Mouse (Mus musculus): ENCODE results near the gene Fkbp6. TPM values are rescaled to one million over a fixed set of nuclear protein-coding genes. Genes with fewer than 3 reads are reported as not detected.

The Fkbp6 gene
- polyA plus RNA-seq, 1 experiment from 2014 or later: 0.50 TPM

DNA sequence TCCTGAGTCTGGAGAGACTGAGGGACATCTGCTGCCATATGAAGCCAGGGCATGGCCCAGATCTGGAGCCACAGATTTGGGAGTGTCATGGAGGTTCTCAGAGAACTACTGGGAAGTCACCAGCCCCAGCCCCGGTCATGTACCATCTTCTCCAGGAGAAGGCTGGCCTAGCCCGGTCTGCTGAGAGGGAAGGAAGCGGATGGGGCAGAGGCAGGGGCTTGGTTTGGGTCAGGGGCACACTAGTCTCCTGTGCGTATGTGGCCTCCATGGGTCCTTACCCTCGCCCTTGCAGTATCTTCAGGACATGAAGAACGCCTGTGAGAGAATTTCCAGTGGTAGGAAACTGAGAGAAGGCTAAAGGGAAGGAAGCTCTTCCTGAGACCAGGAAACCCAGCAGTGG is 59.1 kb downstream of the Fkbp6 start:
- H3K27ac ChIP-seq (ENCODE audit: low read length): no peak overlapping the region
- no peak overlapping the region for H3K4me2 ChIP-seq (replicated peaks; ENCODE audit: low read depth, low read length)
- 84% methylated on average over 6 of the region's 6 CpGs for WGBS

DNA sequence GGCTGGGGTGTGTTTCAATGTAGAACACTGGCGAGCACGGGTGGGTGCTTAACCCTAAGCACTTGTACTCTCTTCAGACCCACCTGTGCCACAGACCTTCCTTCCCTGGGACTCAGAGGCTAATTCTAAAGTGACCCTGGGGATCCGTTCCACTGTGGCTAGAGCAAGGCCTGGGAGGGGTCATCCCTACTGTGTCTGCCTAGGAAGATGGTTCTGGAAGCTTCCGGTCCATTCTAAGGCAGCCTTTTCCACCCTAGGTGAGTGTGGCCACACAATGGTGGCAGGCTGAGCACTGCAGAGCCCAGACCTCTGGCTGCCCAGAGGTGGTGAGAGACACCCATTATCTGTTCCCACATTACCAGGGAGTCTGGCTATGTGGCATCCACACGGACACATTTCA is 62.9 kb downstream of the Fkbp6 start:
- WGBS: 72% methylated on average over 5 of the region's 5 CpGs
- Histone ChIP-seq H3K4me1 (ENCODE audit: insufficient read depth, low read length) (no peaks in the 10 kb centered on the region), H3K36me3 (ENCODE audit: insufficient read depth, low read length) (no peaks in the 10 kb centered on the region), H3K4me3 (ENCODE audit: low read length) (no peak overlapping the region), H3K27me3 (ENCODE audit: insufficient read depth, low read length) (0 out of 2 replicates have a peak, but pooled peaks cover 3% of the 10 kb centered on the region), H3K9me3 (ENCODE audit: low read length) (no peaks in the 10 kb centered on the region), H3K9ac (replicated peaks; ENCODE audit: low read length) (no peak overlapping the region), H3K4me2 (replicated peaks; ENCODE audit: low read depth, low read length) (no peak overlapping the region), H3K27ac (ENCODE audit: low read length) (no peak overlapping the region)
- ATAC-seq (ENCODE audit: low FRiP score, low TSS enrichment): no peak

More for the DNA sequence above, 59.1 kb downstream of the Fkbp6 start:
- H3K27me3 ChIP-seq (ENCODE audit: insufficient read depth, low read length): 0 out of 2 replicates have a peak, but pooled peaks cover 3% of the 10 kb centered on the region
- H3K4me1 ChIP-seq (ENCODE audit: insufficient read depth, low read length): no peaks in the 10 kb centered on the region
- H3K9ac ChIP-seq (replicated peaks; ENCODE audit: low read length): no peak overlapping the region
- H3K36me3 ChIP-seq (ENCODE audit: insufficient read depth, low read length): no peaks in the 10 kb centered on the region
- no peak overlapping the region for H3K4me3 ChIP-seq (ENCODE audit: low read length)
- no peak for ATAC-seq (ENCODE audit: low FRiP score, low TSS enrichment)
- H3K9me3 ChIP-seq (ENCODE audit: low read length): no peaks in the 10 kb centered on the region

GRCm38 (mm10) chr5:135286185-135286584 is 63.7 kb downstream of the Fkbp6 start:
- Histone ChIP-seq H3K4me1 (ENCODE audit: insufficient read depth, low read length) (no peaks in the 10 kb centered on the region), H3K27me3 (ENCODE audit: insufficient read depth, low read length) (0 out of 2 replicates have a peak, but pooled peaks cover 3% of the 10 kb centered on the region), H3K9ac (replicated peaks; ENCODE audit: low read length) (no peak overlapping the region), H3K9me3 (ENCODE audit: low read length) (no peaks in the 10 kb centered on the region), H3K4me2 (replicated peaks; ENCODE audit: low read depth, low read length) (no peak overlapping the region), H3K36me3 (ENCODE audit: insufficient read depth, low read length) (no peaks in the 10 kb centered on the region), H3K27ac (ENCODE audit: low read length) (no peak overlapping the region), H3K4me3 (ENCODE audit: low read length) (no peak overlapping the region)
- peak; percentile 75 for ATAC-seq (ENCODE audit: low FRiP score, low TSS enrichment)
- under 1% methylated on average over 6 of the region's 6 CpGs for WGBS

GRCm38 (mm10) chr5:135285211-135285610 is 64.6 kb downstream of the Fkbp6 start:
- no peak overlapping the region for H3K27ac ChIP-seq (ENCODE audit: low read length)
- 0 out of 2 replicates have a peak, but pooled peaks cover 3% of the 10 kb centered on the region for H3K27me3 ChIP-seq (ENCODE audit: insufficient read depth, low read length)
- H3K9ac ChIP-seq (replicated peaks; ENCODE audit: low read length): no peak overlapping the region
- 76% methylated on average over 3 of the region's 3 CpGs for WGBS
- no peaks in the 10 kb centered on the region for H3K4me1 ChIP-seq (ENCODE audit: insufficient read depth, low read length)
- no peak overlapping the region for H3K4me2 ChIP-seq (replicated peaks; ENCODE audit: low read depth, low read length)
- H3K4me3 ChIP-seq (ENCODE audit: low read length): no peak overlapping the region
- ATAC-seq (ENCODE audit: low FRiP score, low TSS enrichment): no peak
- H3K36me3 ChIP-seq (ENCODE audit: insufficient read depth, low read length): no peaks in the 10 kb centered on the region
- H3K9me3 ChIP-seq (ENCODE audit: low read length): no peaks in the 10 kb centered on the region

DNA sequence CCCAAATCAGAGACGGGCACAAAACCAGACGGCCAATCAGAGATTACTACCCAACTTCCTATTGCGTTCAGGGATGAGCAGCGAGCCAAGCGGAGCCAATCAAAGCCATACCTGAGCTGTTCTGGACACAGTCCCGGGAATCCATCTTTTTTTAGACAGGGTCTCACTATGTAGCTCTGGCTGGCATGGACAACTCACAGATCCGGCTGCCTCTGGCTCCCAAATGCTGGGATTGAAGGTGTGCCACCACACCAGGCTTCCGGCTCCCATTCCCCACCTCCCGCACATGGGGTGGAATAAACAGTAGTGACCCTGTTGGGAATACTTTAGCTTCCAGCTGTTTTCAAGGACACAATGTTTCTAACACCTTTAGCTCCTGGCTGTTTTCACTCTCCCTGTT is 69.6 kb downstream of the Fkbp6 start:
- no peak overlapping the region for H3K9ac ChIP-seq (replicated peaks; ENCODE audit: low read length)
- H3K4me3 ChIP-seq (ENCODE audit: low read length): no peak overlapping the region
- no peak overlapping the region for H3K27ac ChIP-seq (ENCODE audit: low read length)
- WGBS: 74% methylated on average over 9 of the region's 9 CpGs
- H3K4me1 ChIP-seq (ENCODE audit: insufficient read depth, low read length): no peaks in the 10 kb centered on the region
- H3K27me3 ChIP-seq (ENCODE audit: insufficient read depth, low read length): peaks cover 4% of the 10 kb centered on the region; the same call in 1 of the 2 replicates
- no peak overlapping the region for H3K4me2 ChIP-seq (replicated peaks; ENCODE audit: low read depth, low read length)
- H3K9me3 ChIP-seq (ENCODE audit: low read length): no peaks in the 10 kb centered on the region
- no peaks in the 10 kb centered on the region for H3K36me3 ChIP-seq (ENCODE audit: insufficient read depth, low read length)
- ATAC-seq (ENCODE audit: low FRiP score, low TSS enrichment): no peak

DNA sequence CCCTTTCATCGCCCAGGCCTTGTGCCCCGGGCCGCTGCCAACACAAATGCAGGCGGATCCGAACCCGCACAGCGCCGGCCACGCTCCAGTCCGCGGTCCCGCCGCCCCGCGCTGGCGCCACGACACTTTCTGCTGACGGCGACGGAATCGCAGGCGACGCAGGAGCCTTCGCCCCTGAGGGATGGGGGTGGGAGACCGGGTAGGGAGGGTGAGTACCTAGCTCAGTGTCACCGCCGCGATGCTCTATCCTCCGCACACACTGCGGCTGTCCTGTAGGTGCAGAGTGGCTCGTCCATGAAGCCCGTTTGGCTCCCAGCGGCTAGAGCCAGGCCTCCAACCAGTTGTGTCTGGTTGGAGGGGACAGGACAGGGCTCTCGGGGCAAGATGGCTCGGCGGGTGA is 73.2 kb downstream of the Fkbp6 start:
- no peaks in the 10 kb centered on the region for H3K4me1 ChIP-seq (ENCODE audit: insufficient read depth, low read length)
- H3K9ac ChIP-seq (replicated peaks; ENCODE audit: low read length): peak overlapping the region; percentile 2; the same call in 1 of the 2 replicates
- H3K27ac ChIP-seq (ENCODE audit: low read length): no peak overlapping the region
- H3K36me3 ChIP-seq (ENCODE audit: insufficient read depth, low read length): no peaks in the 10 kb centered on the region
- peak overlapping the region; percentile 47 for H3K4me2 ChIP-seq (replicated peaks; ENCODE audit: low read depth, low read length)
- WGBS: 5% methylated on average over 35 of the region's 36 CpGs
- peaks cover 4% of the 10 kb centered on the region; the same call in 1 of the 2 replicates for H3K27me3 ChIP-seq (ENCODE audit: insufficient read depth, low read length)
- peak; percentile 61; the same call in 1 of the 2 replicates for ATAC-seq (ENCODE audit: low FRiP score, low TSS enrichment)
- H3K4me3 ChIP-seq (ENCODE audit: low read length): peak overlapping the region; percentile 20
- H3K9me3 ChIP-seq (ENCODE audit: low read length): no peaks in the 10 kb centered on the region

DNA sequence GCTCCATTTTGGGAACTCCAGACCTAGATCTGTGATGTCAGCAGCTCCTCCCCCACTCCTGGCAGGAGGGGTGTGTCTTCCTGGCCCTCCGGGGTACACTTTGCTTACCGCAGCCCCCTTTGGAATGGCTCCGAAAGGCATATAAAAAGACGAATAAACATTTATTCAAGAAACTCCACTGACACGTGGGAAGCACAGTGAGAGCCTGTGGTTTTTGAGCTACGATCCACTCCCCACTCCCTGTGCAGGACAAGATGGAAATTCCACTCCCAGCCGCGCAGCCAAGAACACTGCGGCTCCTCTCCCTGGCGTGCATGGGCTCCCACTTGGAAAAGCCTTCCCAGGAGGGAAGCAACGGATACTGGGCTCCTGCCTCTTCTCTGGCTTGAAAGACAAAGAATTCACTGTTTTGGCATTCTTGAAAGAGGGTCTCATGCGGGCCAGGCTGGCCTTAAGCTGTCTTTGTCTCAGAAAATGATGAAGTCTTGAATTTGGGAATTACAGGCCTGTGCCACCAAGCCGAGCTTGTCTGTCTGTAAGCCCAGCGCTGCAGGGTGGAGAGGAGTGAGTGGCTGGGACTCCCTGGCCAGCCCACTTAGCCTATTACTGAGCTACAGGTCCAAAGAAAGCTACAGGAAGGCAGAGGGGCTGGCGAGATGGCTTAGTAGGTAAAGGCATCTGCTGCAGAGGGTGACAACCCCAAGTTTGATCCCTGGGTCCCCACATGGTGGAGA is 75.0 kb downstream of the Fkbp6 start:
- Histone ChIP-seq H3K9ac (replicated peaks; ENCODE audit: low read length) (no peak overlapping the region), H3K4me3 (ENCODE audit: low read length) (no peak overlapping the region), H3K4me2 (replicated peaks; ENCODE audit: low read depth, low read length) (peak overlapping the region; percentile 20; the same call in 1 of the 2 replicates), H3K27ac (ENCODE audit: low read length) (no peak overlapping the region), H3K36me3 (ENCODE audit: insufficient read depth, low read length) (no peaks in the 10 kb centered on the region), H3K4me1 (ENCODE audit: insufficient read depth, low read length) (no peaks in the 10 kb centered on the region), H3K9me3 (ENCODE audit: low read length) (no peaks in the 10 kb centered on the region), H3K27me3 (ENCODE audit: insufficient read depth, low read length) (peaks cover 4% of the 10 kb centered on the region; the same call in 1 of the 2 replicates)
- no peak for ATAC-seq (ENCODE audit: low FRiP score, low TSS enrichment)
- WGBS: 26% methylated on average over 15 of the region's 15 CpGs

GRCm38 (mm10) chr5:135271563-135272165 is 78.2 kb downstream of the Fkbp6 start:
- peaks cover 4% of the 10 kb centered on the region; the same call in 1 of the 2 replicates for H3K27me3 ChIP-seq (ENCODE audit: insufficient read depth, low read length)
- no peaks in the 10 kb centered on the region for H3K4me1 ChIP-seq (ENCODE audit: insufficient read depth, low read length)
- H3K36me3 ChIP-seq (ENCODE audit: insufficient read depth, low read length): no peaks in the 10 kb centered on the region
- no peak for ATAC-seq (ENCODE audit: low FRiP score, low TSS enrichment)
- H3K4me3 ChIP-seq (ENCODE audit: low read length): no peak overlapping the region
- no peak overlapping the region for H3K4me2 ChIP-seq (replicated peaks; ENCODE audit: low read depth, low read length)
- no peak overlapping the region for H3K9ac ChIP-seq (replicated peaks; ENCODE audit: low read length)
- no peak overlapping the region for H3K27ac ChIP-seq (ENCODE audit: low read length)
- no peaks in the 10 kb centered on the region for H3K9me3 ChIP-seq (ENCODE audit: low read length)
- WGBS: 74% methylated on average over 12 of the region's 12 CpGs

- Histone ChIP-seq H3K4me2 (replicated peaks; ENCODE audit: low read depth, low read length) (no peak overlapping the region), H3K27me3 (ENCODE audit: insufficient read depth, low read length) (no peaks in the 10 kb centered on the region), H3K36me3 (ENCODE audit: insufficient read depth, low read length) (no peaks in the 10 kb centered on the region), H3K4me1 (ENCODE audit: insufficient read depth, low read length) (no peaks in the 10 kb centered on the region), H3K4me3 (ENCODE audit: low read length) (no peak overlapping the region), H3K9ac (replicated peaks; ENCODE audit: low read length) (no peak overlapping the region), H3K9me3 (ENCODE audit: low read length) (no peaks in the 10 kb centered on the region), H3K27ac (ENCODE audit: low read length) (no peak overlapping the region)
- ATAC-seq (ENCODE audit: low FRiP score, low TSS enrichment): no peak; the same call in 1 of the 2 replicates
- 68% methylated on average over 4 of the region's 4 CpGs for WGBS
These were observed 79.5 kb downstream of the Fkbp6 start for GRCm38 (mm10) chr5:135270361-135270760.

DNA sequence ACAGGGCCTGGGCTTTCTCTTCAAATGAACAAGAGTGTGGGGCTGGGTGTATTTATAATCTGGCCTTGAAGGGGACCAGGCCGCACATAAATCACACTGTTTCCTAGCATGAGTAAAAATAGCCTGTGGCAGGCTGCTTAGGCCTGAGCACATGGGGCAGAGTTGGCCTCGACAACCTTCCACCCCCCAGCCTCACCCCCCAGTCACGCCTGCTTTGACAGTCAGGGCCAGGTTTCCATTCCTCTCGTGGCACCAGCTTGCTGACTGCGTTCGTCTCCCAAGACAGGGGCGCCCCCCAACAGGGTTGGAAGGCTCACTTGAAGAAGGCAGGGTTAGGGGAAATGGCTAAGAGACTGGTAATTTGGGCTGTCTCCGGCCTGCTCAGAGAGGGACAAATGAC is 80.4 kb downstream of the Fkbp6 start:
- no peak overlapping the region for H3K4me2 ChIP-seq (replicated peaks; ENCODE audit: low read depth, low read length)
- WGBS: 50% methylated on average over 8 of the region's 8 CpGs
- ATAC-seq (ENCODE audit: low FRiP score, low TSS enrichment): no peak
- no peak overlapping the region for H3K9ac ChIP-seq (replicated peaks; ENCODE audit: low read length)
- no peaks in the 10 kb centered on the region for H3K9me3 ChIP-seq (ENCODE audit: low read length)
- peaks cover 2% of the 10 kb centered on the region; the same call in 1 of the 2 replicates for H3K4me1 ChIP-seq (ENCODE audit: insufficient read depth, low read length)
- H3K4me3 ChIP-seq (ENCODE audit: low read length): no peak overlapping the region
- no peaks in the 10 kb centered on the region for H3K36me3 ChIP-seq (ENCODE audit: insufficient read depth, low read length)
- no peaks in the 10 kb centered on the region for H3K27me3 ChIP-seq (ENCODE audit: insufficient read depth, low read length)
- H3K27ac ChIP-seq (ENCODE audit: low read length): no peak overlapping the region
